Mouse (Mus musculus) E14TG2a.4 (cell line): Measurements from ENCODE around the gene Scnn1a.

Experiments used
- CTCF ChIP-seq: conservative IDR thresholded peaks from 2 replicates; pipeline ENCODE4 v1.5.1; 2014; ENCODE audit warnings: low read length
- NANOG ChIP-seq: IDR thresholded peaks from 2 replicates; pipeline ENCODE4 v1.6.1; 2014; ENCODE audit warnings: borderline replicate concordance, low read length, mixed read lengths

- TF ChIP-seq CTCF (no peak), NANOG (no peak)
Measured at GRCm38 (mm10) chr6:125344866-125345265, 24.4 kb downstream of the Scnn1a start.
